Comparison of ENCODE assay signal across 19 mouse cellular contexts in genomic region chr16:95189114-95189513, GRCm38 (mm10).
DNase-seq lines count a peak whose midpoint lies in the region; ATAC-seq lines count a peak whose summit lies in the region.
"Had no signal": no experiment of that assay in that cellular context is flagged by ENCODE, and none has a peak within 500 bp of the region (broad histone marks: within the 10 kb centered on the region; RNA-seq: fewer than 3 reads in every experiment).

No protein-coding gene starts in this region.

- intact Hi-C loops in heart, postnatal 36 days (cut with DNase I), result no loop called here
- intact Hi-C loops in left cerebral cortex, postnatal 36 days (cut with DNase I), result no loop called here

- H3K4me3 ChIP-seq in heart, embryonic 12.5 days, result no peak overlapping the region
- H3K4me3 ChIP-seq: embryonic facial prominence, embryonic 13.5 days; liver, embryonic 15.5 days; midbrain, embryonic 12.5 days had no signal

- no peak overlapping the region for H3K4me2 ChIP-seq in heart, embryonic 12.5 days
- H3K4me2 ChIP-seq: embryonic facial prominence, embryonic 13.5 days; hindbrain, embryonic 14.5 days; liver, embryonic 15.5 days; midbrain, embryonic 12.5 days had no signal

- H3K27me3 ChIP-seq in heart, embryonic 12.5 days (replicated peaks), result no peaks in the 10 kb centered on the region
- H3K27me3 ChIP-seq: liver, embryonic 15.5 days; midbrain, embryonic 12.5 days had no signal

- H3K27ac ChIP-seq in heart, embryonic 12.5 days (ENCODE audit: poor library complexity, severe bottlenecking), result no peak overlapping the region
- H3K27ac ChIP-seq: embryonic facial prominence, embryonic 13.5 days; hindbrain, embryonic 14.5 days; liver, embryonic 15.5 days; midbrain, embryonic 12.5 days had no signal

- peak; percentile 65 for DNase-seq in heart, adult 11 months
- no peak for DNase-seq in heart, postnatal 36 days
- DNase-seq in CD4-positive helper T cell, adult 2 months (ENCODE audit: low read depth, low spot score), result peak; percentile 88
- peak; percentile 77 for DNase-seq in T-cell, adult 2 months (ENCODE audit: low spot score)
- DNase-seq in kidney, postnatal 36 days, result no peak
- no peak for DNase-seq in left cerebral cortex, postnatal 36 days (ENCODE audit: low spot score in 2 of 2)
- DNase-seq: adrenal gland, postnatal 36 days; cerebellum, adult 8-10 months; heart, postnatal 10 days; kidney, adult 11 months; kidney, postnatal 10 days; layer of hippocampus, adult 9-11 months; thymus, postnatal 14 days had no signal

- no peaks in the 10 kb centered on the region for H3K4me1 ChIP-seq in heart, embryonic 12.5 days (replicated peaks)
- H3K4me1 ChIP-seq: embryonic facial prominence, embryonic 13.5 days; liver, embryonic 15.5 days; midbrain, embryonic 12.5 days had no signal

- WGBS in heart, embryonic 12.5 days, result 74% methylated on average over 8 of the region's 8 CpGs

- no peak overlapping the region for H3K9ac ChIP-seq in heart, embryonic 12.5 days
- H3K9ac ChIP-seq: embryonic facial prominence, embryonic 13.5 days; hindbrain, embryonic 14.5 days; liver, embryonic 15.5 days; midbrain, embryonic 12.5 days had no signal

- no peaks in the 10 kb centered on the region for H3K9me3 ChIP-seq in heart, embryonic 12.5 days (replicated peaks)
- H3K9me3 ChIP-seq: embryonic facial prominence, embryonic 13.5 days; liver, embryonic 15.5 days; midbrain, embryonic 12.5 days had no signal

- no peaks in the 10 kb centered on the region for H3K36me3 ChIP-seq in heart, embryonic 12.5 days
- H3K36me3 ChIP-seq: embryonic facial prominence, embryonic 13.5 days; liver, embryonic 15.5 days; midbrain, embryonic 12.5 days had no signal

- peak; percentile 60 for ATAC-seq in megakaryocyte progenitor cell, adult 5-6 weeks (replicated peaks; ENCODE audit: poor library complexity)
- no peak for ATAC-seq in heart, embryonic 12.5 days (ENCODE audit: insufficient number of reproducible peaks, low FRiP score)

Comparison
In these comparisons a context has a peak if more than half of its experiments do, and no peak if none do; other contexts are left out.
1. DNase-seq: peak in heart, adult 11 months (single experiment), CD4-positive helper T cell, adult 2 months (single experiment) and T-cell, adult 2 months (single experiment); none in heart, postnatal 36 days (0 of 2), kidney, postnatal 36 days (0 of 2) and left cerebral cortex, postnatal 36 days (0 of 2).